Mouse (Mus musculus): Measurements from ENCODE around the gene Zfp46. TPM values are rescaled to one million over a fixed set of nuclear protein-coding genes. Genes with fewer than 3 reads are reported as not detected.

Gene Zfp46
- total RNA-seq, 2 experiments from 2014 or later, result 23.3 to 33.0 TPM

DNA sequence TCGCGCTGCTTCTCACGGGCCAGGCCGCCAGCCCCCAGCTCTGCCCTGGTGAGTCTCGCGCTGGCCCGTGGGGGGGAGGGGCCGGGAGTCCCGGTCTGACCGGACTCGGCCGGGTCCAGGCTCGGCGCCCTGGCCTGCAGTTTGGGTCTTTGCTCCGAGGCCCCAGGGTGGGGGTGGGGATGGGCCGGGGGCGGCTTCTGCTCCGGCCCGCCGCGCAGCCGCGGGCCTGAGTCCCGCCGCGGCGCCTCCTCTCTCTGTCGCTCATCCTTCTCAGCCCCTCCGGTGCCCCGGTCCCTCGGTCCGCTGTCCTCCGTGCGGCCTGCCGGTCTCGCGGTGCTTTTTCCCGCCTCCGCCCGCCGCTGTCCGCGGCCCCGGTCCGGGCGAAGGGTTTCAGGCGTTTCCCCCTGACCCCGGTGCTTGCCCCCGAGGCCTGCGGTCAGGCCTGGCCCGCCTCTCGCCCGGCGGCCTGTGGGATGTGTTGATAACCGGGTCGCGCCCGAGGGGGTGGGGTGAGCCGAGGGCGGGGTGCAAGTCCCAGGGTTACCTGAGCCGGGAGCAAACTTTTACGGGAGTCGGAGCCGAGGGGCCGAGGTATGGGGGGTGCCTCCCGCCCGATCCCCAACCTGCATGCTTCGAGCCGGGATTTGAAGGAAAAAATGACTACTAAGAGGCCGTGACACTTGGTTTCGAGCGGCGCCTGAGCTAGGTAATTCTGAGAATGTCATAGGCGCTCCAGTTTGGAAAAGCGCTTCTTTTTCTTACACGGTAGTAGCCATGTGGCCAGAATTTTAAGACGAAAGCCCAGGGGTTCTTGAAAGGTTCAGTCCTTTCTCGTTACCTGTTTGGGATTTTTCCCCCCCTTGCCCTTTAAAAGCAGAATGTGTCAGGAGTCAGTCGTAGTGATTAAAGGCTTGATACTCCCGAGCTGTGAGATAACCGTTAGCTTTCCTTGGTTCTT lies 26.8 kb downstream of the Zfp46 start:
- peak; percentile 69 for DNase-seq

DNA sequence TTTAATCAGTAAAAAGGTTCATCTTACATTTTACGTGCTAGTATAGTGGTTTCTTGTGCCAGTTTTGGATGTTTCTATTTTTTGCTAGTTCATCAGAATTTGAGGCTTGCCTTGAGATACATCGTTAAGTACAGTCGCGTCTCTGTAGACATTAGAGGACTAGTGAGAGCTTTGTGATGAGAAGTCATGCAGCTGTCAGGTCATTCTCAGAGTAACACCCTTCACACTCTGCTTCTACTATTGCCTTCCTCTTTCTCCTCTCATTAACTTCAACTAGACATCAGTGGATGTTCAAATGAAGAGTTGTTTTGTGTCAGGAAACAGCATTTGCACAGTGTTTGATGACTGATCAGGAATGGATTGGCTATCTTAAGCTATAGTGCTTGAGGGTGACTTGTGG lies 28.1 kb downstream of the Zfp46 start:
- DNase-seq, result no peak

DNA sequence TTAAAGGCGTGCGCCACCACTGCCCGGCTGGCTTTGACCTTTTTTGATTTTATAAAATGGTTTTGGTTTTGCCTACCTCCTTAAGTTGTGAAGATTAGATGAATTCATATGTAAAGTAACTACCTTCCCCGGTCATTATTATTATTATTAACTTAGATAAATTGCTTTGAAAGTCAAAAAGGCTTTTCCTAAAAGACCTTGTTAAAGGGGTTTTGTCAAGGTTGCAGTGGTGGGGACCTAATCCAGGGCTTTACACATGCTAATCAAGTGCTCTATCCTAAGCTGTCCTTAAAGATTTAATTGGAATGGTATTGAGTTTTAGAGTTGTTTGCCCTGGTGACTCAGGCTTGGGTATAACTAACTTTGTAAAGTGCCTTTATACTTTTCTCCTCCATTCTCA lies 33.2 kb downstream of the Zfp46 start:
- DNase-seq, result no peak

DNA sequence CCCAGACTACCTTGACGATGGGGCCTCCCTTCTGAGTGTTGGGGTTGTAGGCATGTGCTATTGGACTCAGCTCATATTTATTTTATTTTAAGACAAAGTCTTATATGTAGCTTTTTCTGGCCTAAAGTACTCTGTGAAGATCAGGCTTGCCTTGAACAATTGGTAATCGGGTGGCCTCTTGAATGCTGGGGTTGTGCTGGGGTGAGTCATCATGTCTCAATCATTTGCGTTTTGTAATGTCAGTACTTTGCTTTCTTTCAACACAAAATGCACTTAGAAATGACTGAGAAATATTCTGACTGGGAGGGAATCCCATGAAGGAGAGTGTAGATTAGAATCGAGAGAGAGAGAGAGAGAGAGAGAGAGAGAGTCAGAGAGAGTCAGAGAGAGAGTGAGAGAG lies 35.5 kb downstream of the Zfp46 start:
- peak; percentile 13 for DNase-seq

DNA sequence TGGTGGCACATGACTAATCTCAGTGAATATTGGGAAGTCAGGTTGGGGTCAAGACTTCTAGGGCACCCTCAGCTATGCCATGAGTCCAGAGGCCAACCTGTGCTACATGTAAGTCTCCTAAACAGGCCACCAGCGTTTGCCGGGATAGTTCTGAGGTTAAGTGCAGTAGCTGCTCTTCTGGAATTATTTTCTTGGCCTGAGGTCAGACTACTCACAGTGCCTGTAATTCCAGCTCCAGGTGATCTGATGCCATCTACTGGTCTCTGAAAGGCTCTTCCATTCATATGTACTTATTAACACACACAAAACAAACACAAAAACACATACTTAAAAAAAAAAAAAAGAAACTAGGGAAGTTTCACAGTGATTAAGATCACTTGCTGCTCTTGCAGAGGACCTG lies 39.7 kb downstream of the Zfp46 start:
- DNase-seq, result peak; percentile 25

DNA sequence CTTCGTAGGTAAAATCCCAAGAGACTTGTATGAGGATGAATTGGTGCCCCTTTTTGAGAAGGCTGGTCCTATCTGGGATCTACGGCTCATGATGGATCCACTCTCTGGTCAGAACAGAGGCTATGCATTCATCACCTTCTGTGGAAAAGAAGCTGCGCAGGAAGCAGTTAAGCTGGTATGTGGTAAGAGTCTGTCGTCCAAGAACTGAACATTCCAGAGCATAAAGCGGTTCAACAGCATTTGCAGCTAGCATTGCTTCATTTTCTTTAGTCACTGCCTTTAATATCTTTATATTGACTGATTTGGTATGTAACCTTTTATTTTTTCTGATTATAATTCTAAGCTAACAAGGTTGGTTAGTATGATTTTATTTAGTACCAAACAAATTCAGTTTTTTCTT lies 42.8 kb downstream of the Zfp46 start:
- DNase-seq, result no peak

DNA sequence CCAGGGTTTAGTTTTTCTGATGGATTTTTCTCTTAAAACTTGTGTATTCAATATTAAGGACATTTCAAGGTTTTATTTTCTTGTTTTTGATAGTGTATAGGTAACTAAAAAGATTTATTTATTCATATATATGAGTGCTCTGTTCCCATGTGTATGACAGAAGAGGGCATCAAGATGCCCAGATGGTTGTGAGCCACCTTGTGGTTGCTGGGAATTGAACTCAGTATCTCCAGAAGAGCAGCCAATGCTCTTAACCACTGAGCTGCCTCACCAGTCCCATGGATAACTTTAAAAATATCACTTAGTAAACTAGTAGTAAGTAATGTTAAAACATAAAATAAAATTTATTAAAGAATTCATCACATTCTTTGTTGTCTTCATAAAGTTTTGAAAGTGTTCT lies 43.6 kb downstream of the Zfp46 start:
- DNase-seq, result no peak

DNA sequence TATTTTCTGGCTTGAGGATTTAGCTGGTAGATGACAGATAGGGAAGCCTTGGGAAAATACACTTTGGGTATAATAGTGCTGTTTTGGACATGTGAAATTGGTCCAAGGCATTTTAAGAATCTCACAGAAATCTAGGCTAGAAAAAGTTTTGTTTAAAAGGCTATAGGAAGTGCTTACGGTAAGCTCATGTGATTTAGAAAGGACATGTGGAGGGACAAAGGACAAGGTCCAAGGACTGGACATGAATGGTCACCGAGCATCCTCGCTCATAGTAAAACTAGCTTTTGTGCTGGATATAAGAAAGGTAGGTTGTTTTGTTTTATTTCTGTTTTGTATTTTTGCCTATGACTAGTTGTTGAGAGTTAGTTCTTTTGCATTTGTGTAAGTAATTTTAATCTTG lies 47.2 kb downstream of the Zfp46 start:
- no peak for DNase-seq

DNA sequence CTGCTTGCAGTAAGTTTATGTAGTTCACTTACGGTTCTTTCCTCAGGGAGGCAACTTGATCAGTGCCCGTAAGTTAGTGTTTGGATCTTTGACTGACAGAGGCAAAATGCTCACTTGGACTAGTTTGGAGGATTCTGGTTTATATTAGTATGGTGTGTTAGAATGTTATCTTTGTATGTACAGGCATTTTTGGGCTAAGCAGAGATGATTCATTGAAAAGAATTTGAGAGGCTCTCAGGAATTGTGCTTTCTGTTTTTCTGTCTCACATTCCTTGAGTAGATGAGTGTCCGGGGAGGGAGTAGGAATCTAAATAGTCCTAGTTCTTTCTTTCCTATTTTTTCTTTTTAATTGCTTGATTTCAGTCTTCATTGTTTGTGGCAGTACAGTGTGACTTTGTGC lies 48.7 kb downstream of the Zfp46 start:
- no peak for DNase-seq

DNA sequence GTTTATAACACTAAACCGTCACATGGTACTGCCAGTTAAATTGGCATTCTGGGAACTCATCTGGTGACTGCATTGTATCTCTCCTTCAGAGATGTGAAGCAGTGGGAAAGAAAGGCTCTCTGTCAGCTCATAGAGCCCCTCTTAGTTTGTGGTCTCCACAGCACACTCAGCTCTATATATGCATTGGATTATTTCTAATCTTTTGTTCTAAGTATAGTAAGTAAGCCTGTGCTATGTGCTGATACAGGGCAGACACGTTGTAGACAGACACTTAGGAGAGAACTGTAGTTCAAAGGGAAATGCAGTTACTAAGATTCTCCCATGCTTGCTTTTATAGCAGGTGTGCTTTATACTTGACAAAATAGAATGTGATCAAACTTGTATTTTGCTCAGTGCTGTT lies 50.6 kb downstream of the Zfp46 start:
- DNase-seq, result no peak

DNA sequence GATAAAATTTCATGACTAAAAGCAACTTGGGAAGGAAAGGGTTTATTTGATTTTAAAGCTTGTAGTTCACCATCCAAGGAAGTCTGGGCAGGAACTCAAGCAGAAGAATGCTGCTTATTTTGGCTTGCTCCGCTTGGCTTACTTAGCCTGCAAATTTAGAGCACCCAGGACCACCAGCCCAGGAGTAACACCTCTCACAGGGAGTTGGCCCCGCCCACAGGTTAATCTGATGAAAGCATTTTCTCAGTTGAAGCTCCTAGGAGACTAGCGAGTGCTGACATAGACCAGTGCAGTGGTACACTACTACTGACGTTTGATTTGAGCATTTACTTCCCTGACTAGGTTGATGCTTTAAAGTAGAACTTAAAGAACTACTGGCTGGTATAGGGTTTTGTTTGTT lies 52.6 kb downstream of the Zfp46 start:
- no peak for DNase-seq

Other genes starting within 250 kb of the Zfp46 start
- 100 to 1,000 TPM; 633 to 663 TPM for gene Rpl11, start 231.3 kb upstream of the Zfp46 start, total RNA-seq (2021)
- 100 to 1,000 TPM in 1 of 2 experiments, 10 to 100 TPM in 1; 97.2 to 110 TPM for gene Id3, start 141.2 kb upstream of the Zfp46 start, total RNA-seq (2021)
- gene E2f2, start 112.3 kb upstream of the Zfp46 start, total RNA-seq (2021), result 10 to 100 TPM in 1 of 2 experiments, 1 to 10 TPM in 1; 7.9 to 14.8 TPM
- gene Asap3, start 78.3 kb upstream of the Zfp46 start, total RNA-seq (2021), result 1 to 10 TPM; 5.0 to 7.9 TPM
- 10 to 100 TPM; 15.1 to 22.7 TPM for gene Tcea3, start 37.0 kb upstream of the Zfp46 start, total RNA-seq (2021)
- gene Hnrnpr, start 26.3 kb downstream of the Zfp46 start, total RNA-seq (2021), result 10 to 100 TPM; 67.4 to 94.7 TPM
- under 1 TPM; 0.15 to 0.24 TPM for gene Htr1d, start 138.8 kb downstream of the Zfp46 start, total RNA-seq (2021)
- gene 6030445D17Rik, start 177.6 kb downstream of the Zfp46 start, total RNA-seq (2021), result under 1 TPM; 0.24 to 0.39 TPM
- 10 to 100 TPM; 34.0 to 36.8 TPM for gene Luzp1, start 185.1 kb downstream of the Zfp46 start, total RNA-seq (2021)

Data from adrenal gland, postnatal 10 days (tissue).